Mouse (Mus musculus) lung, embryonic 16.5 days (tissue): ENCODE measurements at regions not wholly inside any gene's neighbourhood (a gene's known extent, or its start where the extent isn't known, plus 50 kb on each side); places are given as distances from the start of the nearest gene placed in this dataset.

Source experiments
- ATAC-seq: fragments of 200-750 bp; cut with Nextera tagmentation; 2 replicates; pipeline ENCODE4 v1.8.0; 2017; ENCODE audit warnings: low read depth, mild to moderate bottlenecking, moderate library complexity
- H3K27ac ChIP-seq: fragments of 300-500 bp; sonication (generic); 2 replicates; pipeline ENCODE4 v1.5.1; 2014; ENCODE audit warnings: mild to moderate bottlenecking, control low read depth, low read length
- H3K27me3 ChIP-seq: fragments of 300-500 bp; sonication (generic); 2 replicates; pipeline ENCODE4 v1.6.1; 2014; ENCODE audit warnings: low read depth, low read length, mixed read lengths; ENCODE audit not compliant: control insufficient read depth, insufficient read depth
- H3K36me3 ChIP-seq: fragments of 300-500 bp; sonication (generic); 2 replicates; pipeline ENCODE4 v1.6.1; 2014; ENCODE audit warnings: low read length; ENCODE audit not compliant: control insufficient read depth, insufficient read depth
- H3K4me1 ChIP-seq: fragments of 300-500 bp; sonication (generic); replicated peaks from 2 replicates; pipeline ENCODE4 v1.6.1; 2014; ENCODE audit warnings: low read length, mixed read lengths; ENCODE audit not compliant: control insufficient read depth, insufficient read depth
- H3K4me2 ChIP-seq: fragments of 300-500 bp; sonication (generic); 2 replicates; pipeline ENCODE4 v1.6.1; 2014; ENCODE audit warnings: low read depth, low read length, control low read depth
- H3K4me3 ChIP-seq: fragments of 300-500 bp; sonication (generic); 2 replicates; pipeline ENCODE4 v1.5.1; 2014; ENCODE audit warnings: mild to moderate bottlenecking, low read length, control low read depth
- H3K9ac ChIP-seq: fragments of 300-500 bp; sonication (generic); 2 replicates; pipeline ENCODE4 v1.6.1; 2014; ENCODE audit warnings: low read length, control low read depth
- H3K9me3 ChIP-seq: fragments of 300-500 bp; sonication (generic); 2 replicates; pipeline ENCODE4 v1.6.1; 2016; ENCODE audit warnings: low read length; ENCODE audit not compliant: control insufficient read depth
- WGBS: fragments of 180-500 bp; shearing (Covaris S2); extraction: QIAGEN DNeasy Blood & Tissue Kit; methylation state at CpG from one replicate; pipeline ENCODE4 v1.1.7; 2014; 5-methylcytosine and 5-hydroxymethylcytosine counted together

DNA sequence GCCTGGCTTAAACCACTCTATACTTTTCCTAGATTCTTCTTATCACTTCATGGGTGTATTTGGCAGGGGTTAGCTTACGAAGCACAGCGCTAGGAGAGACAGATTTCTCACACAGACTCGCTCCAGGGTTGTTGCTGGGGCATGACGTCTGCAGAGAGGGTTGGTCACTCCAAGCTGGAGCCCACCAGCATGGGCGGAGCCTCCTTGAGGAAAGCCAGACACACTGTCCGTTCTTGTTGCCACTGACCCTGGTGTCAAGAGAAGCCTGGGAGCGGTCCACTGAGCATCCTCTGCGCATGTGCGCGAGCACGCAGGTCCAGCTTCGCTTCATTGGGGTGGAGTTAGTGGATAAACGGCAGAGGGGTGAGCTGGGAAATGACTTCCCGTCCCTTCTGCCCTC, 159.8 kb downstream of the Kit start:
- Histone ChIP-seq H3K27ac (no peak overlapping the region), H3K4me3 (no peak overlapping the region), H3K9ac (no peak overlapping the region), H3K4me2 (no peak overlapping the region), H3K27me3 (no peaks in the 10 kb centered on the region), H3K9me3 (no peaks in the 10 kb centered on the region), H3K36me3 (no peaks in the 10 kb centered on the region), H3K4me1 (no peaks in the 10 kb centered on the region)
- WGBS = 81% methylated on average over 14 of the region's 14 CpGs
- 0 out of 2 replicates have a peak, but pooled peaks have one; percentile 15 for ATAC-seq

DNA sequence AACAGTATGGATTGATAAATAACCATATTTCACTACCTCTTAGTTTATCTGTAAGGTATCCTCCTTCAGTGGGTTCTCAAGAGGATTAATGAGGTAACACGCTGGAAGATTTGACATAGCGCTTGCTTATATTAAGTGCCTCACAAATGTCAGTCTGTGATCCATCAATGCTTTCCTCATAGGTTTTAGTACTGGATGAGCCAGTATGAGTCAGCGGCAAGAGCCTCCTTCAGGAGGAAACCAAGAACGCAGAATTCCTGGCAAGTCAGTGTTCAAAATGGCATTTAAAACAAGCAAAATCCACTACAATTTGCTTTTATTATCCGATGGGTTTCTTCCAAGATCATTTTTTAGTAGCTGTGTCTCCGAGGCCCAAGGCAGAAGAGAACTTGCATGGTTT, 159.3 kb downstream of the Kit start:
- Histone ChIP-seq H3K36me3 (no peaks in the 10 kb centered on the region), H3K4me2 (no peak overlapping the region), H3K27me3 (no peaks in the 10 kb centered on the region), H3K27ac (no peak overlapping the region), H3K4me3 (no peak overlapping the region), H3K9ac (no peak overlapping the region), H3K9me3 (no peaks in the 10 kb centered on the region), H3K4me1 (no peaks in the 10 kb centered on the region)
- WGBS = 80% methylated on average over 6 of the region's 6 CpGs
- ATAC-seq = no peak

DNA sequence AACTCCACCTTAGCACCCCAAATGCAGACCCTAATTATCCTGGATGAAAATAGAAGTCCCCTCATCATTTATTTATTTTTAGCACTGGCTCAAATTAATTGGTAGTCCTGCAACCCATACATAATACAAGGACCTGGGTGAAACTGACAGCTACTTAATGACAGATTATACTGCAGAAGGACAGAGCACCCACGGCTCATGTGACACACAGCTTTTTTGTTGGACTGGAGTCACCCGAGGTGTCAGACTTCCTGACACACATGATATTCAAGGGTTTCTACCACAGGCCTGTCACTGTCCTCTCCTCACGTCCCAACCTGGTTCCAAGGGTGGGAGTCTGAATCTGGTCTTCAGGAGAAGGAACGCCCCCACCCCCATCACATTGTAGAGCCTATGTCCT, 156.5 kb downstream of the Kit start:
- H3K9ac ChIP-seq = no peak overlapping the region
- H3K36me3 ChIP-seq = no peaks in the 10 kb centered on the region
- H3K4me3 ChIP-seq = no peak overlapping the region
- ATAC-seq = no peak
- no peaks in the 10 kb centered on the region for H3K4me1 ChIP-seq
- 69% methylated on average over 4 of the region's 4 CpGs for WGBS
- no peaks in the 10 kb centered on the region for H3K27me3 ChIP-seq
- no peaks in the 10 kb centered on the region for H3K9me3 ChIP-seq
- no peak overlapping the region for H3K27ac ChIP-seq
- H3K4me2 ChIP-seq = no peak overlapping the region

DNA sequence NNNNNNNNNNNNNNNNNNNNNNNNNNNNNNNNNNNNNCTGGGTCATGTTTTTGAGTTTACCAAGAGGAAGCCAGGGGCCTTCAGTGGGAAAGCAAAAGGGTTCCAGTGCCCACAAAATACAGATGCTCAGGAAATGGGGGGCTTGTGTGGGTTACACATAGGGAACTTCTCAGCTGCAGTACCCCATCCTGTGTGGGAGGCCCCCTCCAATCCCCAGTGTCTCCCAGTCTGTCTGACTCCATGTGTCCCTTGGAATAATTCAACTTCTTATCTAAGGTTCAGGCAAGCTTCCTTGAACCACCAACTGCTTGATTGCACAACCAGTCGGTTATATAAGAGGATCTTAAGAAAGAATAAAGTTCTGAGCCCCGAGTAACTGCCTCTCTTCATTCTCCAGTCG, 156.0 kb downstream of the Kit start:
- Histone ChIP-seq H3K4me2 (no peak overlapping the region), H3K27me3 (no peaks in the 10 kb centered on the region), H3K4me1 (no peaks in the 10 kb centered on the region), H3K9me3 (no peaks in the 10 kb centered on the region), H3K9ac (no peak overlapping the region), H3K27ac (no peak overlapping the region), H3K36me3 (no peaks in the 10 kb centered on the region), H3K4me3 (no peak overlapping the region)
- 53% methylated on average over 3 of the region's 3 CpGs for whole genome bisulfite sequencing
- no peak for ATAC-seq

DNA sequence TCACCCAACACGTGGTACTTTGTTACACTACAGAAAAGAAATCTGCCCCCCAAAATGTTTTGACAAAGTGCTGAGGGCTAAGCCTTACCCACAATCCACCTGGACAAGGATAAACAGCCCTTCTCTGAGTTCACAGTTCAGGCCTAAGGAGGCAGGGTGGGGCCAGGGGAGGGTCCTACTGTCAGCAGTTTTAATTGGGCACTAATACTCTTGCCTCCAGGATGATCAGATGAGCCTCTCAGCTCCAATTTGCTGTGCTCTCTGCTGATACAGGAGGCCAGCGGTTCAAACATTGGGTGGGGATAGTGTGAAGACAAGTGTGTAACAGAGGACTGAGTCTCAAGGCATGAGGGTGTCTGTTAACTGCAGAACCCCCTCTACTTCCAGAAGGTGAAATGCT, 146.6 kb downstream of the Kit start:
- Histone ChIP-seq H3K4me1 (no peaks in the 10 kb centered on the region), H3K27ac (no peak overlapping the region), H3K36me3 (no peaks in the 10 kb centered on the region), H3K27me3 (no peaks in the 10 kb centered on the region), H3K9me3 (no peaks in the 10 kb centered on the region), H3K9ac (no peak overlapping the region), H3K4me3 (no peak overlapping the region), H3K4me2 (no peak overlapping the region)
- ATAC-seq = no peak
- WGBS = 57% methylated on average over 2 of the region's 2 CpGs

DNA sequence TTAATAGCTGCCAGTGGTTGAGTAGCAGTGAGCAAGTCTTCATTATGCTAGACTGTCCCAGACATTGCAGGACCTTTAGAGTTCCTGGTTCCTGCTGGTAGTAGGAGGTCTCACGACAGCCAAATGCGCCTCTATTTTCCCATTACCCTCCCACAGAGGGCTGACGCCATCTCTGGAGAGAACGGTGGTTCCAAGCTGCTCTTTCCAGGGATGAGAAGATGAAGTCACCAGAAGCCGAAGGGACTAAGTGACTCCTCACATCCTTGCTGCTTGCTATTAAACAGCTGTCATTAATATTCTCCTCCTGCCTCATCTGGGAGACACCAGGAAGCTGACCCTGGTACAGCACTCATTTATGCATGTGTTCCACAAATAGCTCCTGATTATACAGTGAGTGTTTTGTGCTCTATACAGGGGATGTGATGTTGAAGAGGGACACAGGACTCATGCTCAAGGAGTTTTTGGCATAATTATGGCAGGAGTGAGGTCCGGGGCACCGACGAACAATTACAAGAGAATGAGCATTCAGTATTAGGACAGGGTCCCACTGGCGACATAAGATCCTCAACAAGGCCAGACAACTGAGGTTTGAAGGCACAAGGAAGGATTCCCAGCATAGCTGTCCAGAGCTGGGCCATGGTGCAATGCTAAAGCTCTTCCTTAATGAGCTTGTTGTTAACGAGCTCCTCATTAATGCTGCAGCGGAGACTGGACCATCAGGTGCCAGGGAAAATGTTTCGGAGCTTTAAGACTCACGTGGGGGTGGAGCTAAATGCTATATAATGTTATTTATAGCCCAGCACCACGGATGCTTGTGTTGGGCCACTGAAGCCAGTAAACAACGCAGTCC, 145.6 kb downstream of the Kit start:
- Histone ChIP-seq H3K4me1 (no peaks in the 10 kb centered on the region), H3K27ac (no peak overlapping the region), H3K9ac (no peak overlapping the region), H3K9me3 (no peaks in the 10 kb centered on the region), H3K4me2 (no peak overlapping the region), H3K36me3 (no peaks in the 10 kb centered on the region), H3K27me3 (no peaks in the 10 kb centered on the region), H3K4me3 (no peak overlapping the region)
- 78% methylated on average over 15 of the region's 15 CpGs for WGBS
- ATAC-seq = no peak

DNA sequence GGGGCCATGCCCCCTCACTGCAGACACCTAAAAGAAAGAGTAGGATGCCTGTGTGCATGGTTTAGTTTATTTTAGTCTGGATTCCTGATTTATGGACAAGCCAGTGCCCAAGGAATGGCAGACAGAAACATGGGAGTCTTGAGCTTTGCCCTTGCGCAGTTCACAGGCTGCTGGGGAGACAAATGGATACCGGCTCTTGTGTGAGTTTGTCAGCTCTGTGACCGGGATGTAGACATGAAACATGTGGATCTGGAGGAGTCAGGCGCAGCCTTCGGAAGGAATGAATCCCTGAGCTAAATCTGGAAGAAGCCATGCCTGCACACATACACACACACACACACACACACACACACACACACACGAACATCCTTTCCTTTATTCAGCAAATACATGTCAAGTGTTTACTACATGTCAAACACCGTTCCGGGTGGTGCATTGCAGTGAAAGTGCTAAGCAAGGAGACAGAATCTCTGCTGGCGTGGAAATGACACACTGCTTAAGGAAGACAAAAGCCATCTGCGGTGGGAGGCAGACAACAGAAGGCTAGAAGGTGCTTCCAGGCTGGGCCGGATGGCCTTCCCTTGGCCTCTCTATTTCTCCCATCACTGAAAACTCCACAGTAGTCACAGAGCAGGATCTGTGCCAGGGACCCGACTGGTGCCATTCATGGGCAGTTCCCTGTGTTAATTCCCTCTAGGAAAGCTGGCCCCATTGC, 144.0 kb downstream of the Kit start:
- no peak for ATAC-seq
- Histone ChIP-seq H3K4me3 (no peak overlapping the region), H3K4me2 (no peak overlapping the region), H3K36me3 (no peaks in the 10 kb centered on the region), H3K9ac (no peak overlapping the region), H3K4me1 (no peaks in the 10 kb centered on the region), H3K27me3 (no peaks in the 10 kb centered on the region), H3K9me3 (no peaks in the 10 kb centered on the region), H3K27ac (no peak overlapping the region)
- 51% methylated on average over 12 of the region's 12 CpGs for WGBS
